ENCODE assay signal across 8 mouse cellular contexts in genomic region chr2:133554286-133555021, GRCm38 (mm10). TPM values are rescaled to one million over a fixed set of nuclear protein-coding genes. Genes with fewer than 3 reads are reported as not detected.
DNase-seq lines count a peak whose midpoint lies in the region; ATAC-seq and TF ChIP-seq lines count a peak whose summit lies in the region.

No protein-coding gene starts in this region.

- no peaks in the 10 kb centered on the region; the same call in 1 of the 2 replicates for H3K27me3 ChIP-seq in kidney, adult 2 months (replicated peaks; ENCODE audit: control insufficient read depth, insufficient read depth, low read length)
- peaks cover 18% of the 10 kb centered on the region for H3K27me3 ChIP-seq in embryonic facial prominence, embryonic 14.5 days (replicated peaks; ENCODE audit: control insufficient read depth, insufficient read depth, low read length)
- H3K27me3 ChIP-seq in heart, embryonic 14.5 days (ENCODE audit: control insufficient read depth, insufficient read depth, low read length): peaks cover 25% of the 10 kb centered on the region
- peaks cover 6% of the 10 kb centered on the region; the same call in 1 of the 2 replicates for H3K27me3 ChIP-seq in testis, adult 2 months (ENCODE audit: control insufficient read depth, insufficient read depth, low read length)

- ATAC-seq in embryonic facial prominence, embryonic 14.5 days (ENCODE audit: low read depth): peak; percentile 60
- peak; percentile 49 for ATAC-seq in heart, embryonic 14.5 days (ENCODE audit: insufficient number of reproducible peaks, insufficient read depth, low FRiP score, low read depth)

- H3K9ac ChIP-seq in embryonic facial prominence, embryonic 14.5 days (ENCODE audit: low read depth, low read length): peak overlapping the region; percentile 80
- H3K9ac ChIP-seq in heart, embryonic 14.5 days (ENCODE audit: low read length): peak overlapping the region; percentile 78

- no peaks in the 10 kb centered on the region for H3K9me3 ChIP-seq in embryonic facial prominence, embryonic 14.5 days (ENCODE audit: control insufficient read depth, low read length)
- H3K9me3 ChIP-seq in heart, embryonic 14.5 days (ENCODE audit: control insufficient read depth, low read length): no peaks in the 10 kb centered on the region

- H3K4me2 ChIP-seq in embryonic facial prominence, embryonic 14.5 days (ENCODE audit: low read depth, low read length): peak overlapping the region; percentile 83
- H3K4me2 ChIP-seq in heart, embryonic 14.5 days (ENCODE audit: low read length): peak overlapping the region; percentile 95

- H3K4me3 ChIP-seq in kidney, adult 2 months (ENCODE audit: insufficient read depth, low read depth, low read length): peak overlapping the region; percentile 58
- peak overlapping the region; percentile 78 for H3K4me3 ChIP-seq in embryonic facial prominence, embryonic 14.5 days (ENCODE audit: low read depth, low read length)
- peak overlapping the region; percentile 57 to 70 for H3K4me3 ChIP-seq in heart, embryonic 14.5 days (ENCODE audit: control insufficient read depth in 1 of 2, insufficient read depth in 1 of 2, low read depth in 1 of 2, low read length in 2 of 2)
- H3K4me3 ChIP-seq in testis, adult 2 months (ENCODE audit: control insufficient read depth, low read depth, low read length): peak overlapping the region; percentile 65

- H3K36me3 ChIP-seq in kidney, adult 2 months (ENCODE audit: control insufficient read depth, insufficient read depth, low read length): no peaks in the 10 kb centered on the region
- H3K36me3 ChIP-seq in embryonic facial prominence, embryonic 14.5 days (ENCODE audit: control insufficient read depth, insufficient read depth, low read length): 0 out of 2 replicates have a peak, but pooled peaks cover 10% of the 10 kb centered on the region
- H3K36me3 ChIP-seq in heart, embryonic 14.5 days (ENCODE audit: control insufficient read depth, insufficient read depth, low read length): 0 out of 2 replicates have a peak, but pooled peaks cover under 1% of the 10 kb centered on the region
- no peaks in the 10 kb centered on the region for H3K36me3 ChIP-seq in testis, adult 2 months (ENCODE audit: control insufficient read depth, insufficient read depth, low read length)

- TF ChIP-seq CTCF in kidney, adult 2 months (conservative IDR thresholded peaks at IDR 0.05; ENCODE audit: insufficient read depth, insufficient read length, low read depth, low read length): no peak
- no peak for TF ChIP-seq CTCF in testis, adult 2 months (IDR thresholded peaks at IDR 0.05; ENCODE audit: control insufficient read depth, insufficient read depth, insufficient replicate concordance, low read depth, low read length)

- H3K4me1 ChIP-seq in kidney, adult 2 months (ENCODE audit: control insufficient read depth, insufficient read depth, low read length): no peaks in the 10 kb centered on the region
- no peaks in the 10 kb centered on the region for H3K4me1 ChIP-seq in embryonic facial prominence, embryonic 14.5 days (ENCODE audit: control insufficient read depth, insufficient read depth, low read length)
- peaks cover 0 to 6% of the 10 kb centered on the region in 2 experiments; a peak in 2 of 4 replicates for H3K4me1 ChIP-seq in heart, embryonic 14.5 days (ENCODE audit: control insufficient read depth in 2 of 2, insufficient read depth in 2 of 2, low read length in 2 of 2)
- H3K4me1 ChIP-seq in testis, adult 2 months (ENCODE audit: control insufficient read depth, insufficient read depth, low read length): peaks cover 14% of the 10 kb centered on the region

- H3K27ac ChIP-seq in kidney, adult 2 months (ENCODE audit: insufficient read depth, low read depth, low read length): no peak overlapping the region
- peak overlapping the region; percentile 29; the same call in 1 of the 2 replicates for H3K27ac ChIP-seq in embryonic facial prominence, embryonic 14.5 days (replicated peaks; ENCODE audit: low read depth, low read length)
- H3K27ac ChIP-seq in heart, embryonic 14.5 days (replicated peaks in 1 of 2; ENCODE audit: control insufficient read depth in 1 of 2, insufficient read depth in 1 of 2, low read depth in 2 of 2, low read length in 2 of 2): no peak overlapping the region
- H3K27ac ChIP-seq in testis, adult 2 months (ENCODE audit: control insufficient read depth, insufficient read depth, low read depth, low read length): no peak overlapping the region

- TF ChIP-seq POLR2A in kidney, adult 2 months (IDR thresholded peaks at IDR 0.05; ENCODE audit: low read depth, low read length): no peak
- no peak for TF ChIP-seq POLR2A in testis, adult 2 months (IDR thresholded peaks at IDR 0.05; ENCODE audit: control insufficient read depth, low read depth, low read length)

- peak; percentile 35 for DNase-seq in kidney, adult 2 months
- DNase-seq in kidney, adult 11 months: no peak
- peak; percentile 85 for DNase-seq in embryonic facial prominence, embryonic 14.5 days (ENCODE audit: low spot score)
- DNase-seq in kidney, postnatal 4 days: peak; percentile 60 to 70
- peak; percentile 47 for DNase-seq in mesoderm, embryonic 11.5 days (ENCODE audit: low read depth, low spot score)
- no peak for DNase-seq in spleen, adult 12 weeks (ENCODE audit: low spot score)

- 2% methylated on average over 55 of the region's 55 CpGs for WGBS in kidney, adult 2 months
- 1% methylated on average over 19 of the region's 55 CpGs for WGBS in embryonic facial prominence, embryonic 14.5 days
- under 1% methylated on average over 50 of the region's 55 CpGs for WGBS in heart, embryonic 14.5 days

RNA-seq across cellular contexts. Expression of gene Bmp2, which starts 2.5 kb away (rescaled TPM):
- polyA plus RNA-seq in kidney, adult 2 months (2012; rRNA removed): 1.3 and 2.1 TPM in 2 replicates
- polyA plus RNA-seq in embryonic facial prominence, embryonic 14.5 days (2014; fragmentation: Nextera tagmentation; extraction: Ambion mirVana): 11.2 and 12.2 TPM in 2 replicates
- polyA plus RNA-seq in heart, embryonic 14.5 days (2014; fragmentation: Nextera tagmentation; extraction: Ambion mirVana): 9.0 and 9.7 TPM in 2 replicates
- polyA plus RNA-seq in testis, adult 2 months (2012; rRNA removed): 0.04 and 0.13 TPM in 2 replicates

Comparison
In these comparisons a context has a peak if more than half of its experiments do, and no peak if none do; other contexts are left out.
1. DNase-seq: peak in kidney, adult 2 months (single experiment), embryonic facial prominence, embryonic 14.5 days (single experiment), kidney, postnatal 4 days (2 of 2) and mesoderm, embryonic 11.5 days (single experiment); none in kidney, adult 11 months (single experiment) and spleen, adult 12 weeks (single experiment).
2. Peak in every context shown above with its lines, with median percentiles within 50 percentile points of each other: H3K4me3 ChIP-seq.